Mouse (Mus musculus) forebrain, embryonic 15.5 days (tissue): ENCODE data around the gene Serpinf1. TPM values are rescaled to one million over a fixed set of nuclear protein-coding genes. Genes with fewer than 3 reads are reported as not detected.
A peak's percentile ranks its signal among the peaks of the same experiment; 100 is the strongest.

Source experiments
- ATAC-seq: fragments of 200-750 bp; cut with Nextera tagmentation; replicated peaks from 2 replicates; pipeline ENCODE4 v1.8.0; 2017; ENCODE audit warnings: mild to moderate bottlenecking, moderate TSS enrichment, moderate library complexity
- H3K27ac ChIP-seq: fragments of 300-500 bp; sonication (generic); replicated peaks from 2 replicates; pipeline ENCODE4 v1.5.1; 2015; ENCODE audit warnings: mild to moderate bottlenecking, inconsistent platforms
- H3K27me3 ChIP-seq: fragments of 300-500 bp; sonication (generic); 2 replicates; pipeline ENCODE4 v1.6.1; 2015; ENCODE audit warnings: inconsistent platforms
- H3K36me3 ChIP-seq: fragments of 300-500 bp; sonication (generic); 2 replicates; pipeline ENCODE4 v1.6.1; 2015; ENCODE audit warnings: mild to moderate bottlenecking, inconsistent platforms
- H3K4me1 ChIP-seq: fragments of 300-500 bp; sonication (generic); 2 replicates; pipeline ENCODE4 v1.6.1; 2015; ENCODE audit warnings: inconsistent platforms
- H3K4me2 ChIP-seq: fragments of 300-500 bp; sonication (generic); replicated peaks from 2 replicates; pipeline ENCODE4 v1.6.1; 2015; ENCODE audit warnings: mild to moderate bottlenecking, inconsistent platforms
- H3K4me3 ChIP-seq: fragments of 300-500 bp; sonication (generic); 2 replicates; pipeline ENCODE4 v1.5.1; 2015; ENCODE audit warnings: mild to moderate bottlenecking, inconsistent platforms
- H3K9ac ChIP-seq: fragments of 300-500 bp; sonication (generic); replicated peaks from 2 replicates; pipeline ENCODE4 v1.6.1; 2015; ENCODE audit warnings: mild to moderate bottlenecking, inconsistent platforms
- H3K9me3 ChIP-seq: fragments of 300-500 bp; sonication (generic); 2 replicates; pipeline ENCODE4 v1.6.1; 2016; ENCODE audit warnings: inconsistent platforms
- WGBS: fragments of 180-500 bp; shearing (Covaris S2); methylation state at CpG from one replicate; pipeline ENCODE4 v1.1.7; 2015; ENCODE audit warnings: mixed read lengths; 5-methylcytosine and 5-hydroxymethylcytosine counted together
- polyA plus RNA-seq: library from polyadenylated mRNA; unstranded; fragments of >200 nt; fragmentation: Nextera tagmentation; extraction: Ambion mirVana; gene quantifications from 2 replicates; pipeline ENCODE4 v1.2.1, GENCODE M21; 2015

The Serpinf1 gene
- polyA plus RNA-seq, 1 experiment from 2014 or later = 21.4 TPM

DNA sequence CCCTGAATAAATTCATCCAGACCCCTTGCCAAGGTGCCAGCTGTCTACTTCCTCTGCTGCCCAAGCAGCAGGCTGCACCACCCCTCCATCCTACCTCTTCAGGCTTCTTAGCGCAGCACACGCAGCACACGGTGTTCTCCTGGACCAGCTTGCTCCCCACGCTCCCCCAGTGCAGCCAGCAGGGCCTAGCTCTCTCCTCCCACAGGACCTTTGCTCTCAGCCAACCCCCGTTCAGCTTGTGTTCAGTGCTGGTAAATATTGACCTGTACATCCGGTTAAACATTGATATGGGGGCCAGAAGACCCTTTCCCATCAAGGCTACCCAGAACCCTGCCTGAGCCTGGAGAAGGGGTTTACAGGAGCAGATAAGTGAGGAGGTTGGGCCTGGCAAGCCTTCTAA, 16.9 kb upstream of the Serpinf1 start, which contains the start of gene Serpinf2:
TSS of gene Serpinf2 (minus strand) at position 229 of the 400 bp plus-strand sequence.
- H3K4me3 ChIP-seq = no peak within 1 kb of the TSS
- H3K4me2 ChIP-seq = no peak within 1 kb of the TSS
- WGBS = 92% methylated on average over 6 of the region's 6 CpGs
- H3K27me3 ChIP-seq = no peaks in the 10 kb centered on the region
- ATAC-seq = no peak
- H3K36me3 ChIP-seq = peaks cover 12% of the 10 kb centered on the region; the same call in 1 of the 2 replicates
- no peaks in the 10 kb centered on the region for H3K4me1 ChIP-seq
- H3K9ac ChIP-seq = no peak within 1 kb of the TSS
- H3K9me3 ChIP-seq = no peaks in the 10 kb centered on the region
- H3K27ac ChIP-seq = no peak within 1 kb of the TSS

- Histone ChIP-seq H3K36me3 (peaks cover 9% of the 10 kb centered on the region; the same call in 1 of the 2 replicates), H3K9me3 (no peaks in the 10 kb centered on the region), H3K9ac (no peak overlapping the region), H3K4me1 (no peaks in the 10 kb centered on the region), H3K27ac (no peak overlapping the region), H3K27me3 (no peaks in the 10 kb centered on the region), H3K4me2 (no peak overlapping the region), H3K4me3 (no peak overlapping the region)
- ATAC-seq = no peak
- WGBS = 85% methylated on average over 3 of the region's 3 CpGs
Measured at GRCm38 (mm10) chr11:75438804-75439203, 16.3 kb upstream of the Serpinf1 start.

- WGBS = 79% methylated on average over 13 of the region's 13 CpGs
- no peak overlapping the region for H3K9ac ChIP-seq
- H3K27me3 ChIP-seq = no peaks in the 10 kb centered on the region
- no peaks in the 10 kb centered on the region for H3K9me3 ChIP-seq
- ATAC-seq = no peak
- no peaks in the 10 kb centered on the region for H3K4me1 ChIP-seq
- H3K36me3 ChIP-seq = peaks cover 9% of the 10 kb centered on the region; the same call in 1 of the 2 replicates
- no peak overlapping the region for H3K27ac ChIP-seq
- no peak overlapping the region for H3K4me3 ChIP-seq
- H3K4me2 ChIP-seq = no peak overlapping the region
Measured at GRCm38 (mm10) chr11:75438194-75438593, 15.7 kb upstream of the Serpinf1 start.

DNA sequence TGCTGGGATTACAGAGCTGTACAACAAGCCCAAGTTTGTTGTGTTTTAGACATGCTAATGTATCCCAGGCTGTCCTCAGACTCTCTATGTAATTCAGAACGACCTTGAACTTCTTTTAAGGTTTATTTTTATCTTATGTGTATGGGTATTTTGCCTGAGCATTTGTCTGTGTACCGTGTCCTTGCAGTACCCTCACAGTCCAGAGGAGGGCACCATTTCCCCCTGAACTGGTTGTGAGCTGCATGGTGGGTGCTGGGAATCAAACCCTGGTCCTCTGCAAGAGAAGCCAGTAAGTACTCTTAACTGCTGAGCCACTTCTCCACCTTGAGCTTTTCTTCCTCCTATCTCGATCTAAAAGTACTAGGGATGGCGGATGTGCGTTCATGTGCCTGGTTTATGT, 11.6 kb upstream of the Serpinf1 start:
- Histone ChIP-seq H3K4me2 (no peak overlapping the region), H3K4me1 (peaks cover 18% of the 10 kb centered on the region), H3K27ac (no peak overlapping the region), H3K27me3 (no peaks in the 10 kb centered on the region), H3K9ac (no peak overlapping the region), H3K4me3 (no peak overlapping the region), H3K9me3 (no peaks in the 10 kb centered on the region), H3K36me3 (no peaks in the 10 kb centered on the region)
- no peak for ATAC-seq
- WGBS = 91% methylated on average over 5 of the region's 5 CpGs

DNA sequence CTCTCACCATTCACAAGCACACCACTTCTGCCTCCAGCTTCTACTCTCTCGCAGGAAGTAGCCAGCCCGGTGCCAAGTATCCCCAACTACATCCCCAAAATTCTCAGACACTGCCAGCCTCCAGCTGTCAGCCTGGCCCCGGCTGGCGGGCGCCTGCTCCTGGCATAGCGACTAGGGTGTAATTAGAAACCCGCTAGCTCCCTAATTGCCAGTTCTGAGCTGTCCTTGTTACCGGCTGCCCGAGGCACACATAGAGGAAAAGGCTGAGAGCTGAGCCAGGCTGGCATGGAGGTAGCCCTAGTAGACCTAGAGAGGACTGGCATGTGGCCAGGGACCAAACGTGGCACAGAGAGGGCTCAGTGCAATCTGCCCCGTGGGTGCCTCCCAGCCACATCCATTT, 8.8 kb upstream of the Serpinf1 start:
- Histone ChIP-seq H3K36me3 (no peaks in the 10 kb centered on the region), H3K9ac (no peak overlapping the region), H3K27ac (peak overlapping the region; percentile 66), H3K4me2 (no peak overlapping the region), H3K9me3 (no peaks in the 10 kb centered on the region), H3K27me3 (no peaks in the 10 kb centered on the region), H3K4me3 (no peak overlapping the region), H3K4me1 (peaks cover 18% of the 10 kb centered on the region)
- WGBS = 21% methylated on average over 11 of the region's 11 CpGs
- ATAC-seq = peak; percentile 98

- no peak for ATAC-seq
- WGBS = 86% methylated on average over 9 of the region's 9 CpGs
- no peak overlapping the region for H3K4me3 ChIP-seq
- no peak overlapping the region for H3K27ac ChIP-seq
- H3K36me3 ChIP-seq = no peaks in the 10 kb centered on the region
- H3K27me3 ChIP-seq = no peaks in the 10 kb centered on the region
- H3K9ac ChIP-seq = no peak overlapping the region
- no peaks in the 10 kb centered on the region for H3K9me3 ChIP-seq
- H3K4me2 ChIP-seq = no peak overlapping the region
- peaks cover 18% of the 10 kb centered on the region for H3K4me1 ChIP-seq
Measured at GRCm38 (mm10) chr11:75429019-75429705, 6.7 kb upstream of the Serpinf1 start.

GRCm38 (mm10) chr11:75424459-75424858, 2.0 kb upstream of the Serpinf1 start:
- no peak overlapping the region for H3K4me2 ChIP-seq
- no peaks in the 10 kb centered on the region for H3K36me3 ChIP-seq
- H3K9me3 ChIP-seq = no peaks in the 10 kb centered on the region
- 96% methylated on average over 3 of the region's 3 CpGs for WGBS
- no peak for ATAC-seq
- no peak overlapping the region for H3K27ac ChIP-seq
- H3K4me3 ChIP-seq = no peak overlapping the region
- no peak overlapping the region for H3K9ac ChIP-seq
- no peaks in the 10 kb centered on the region for H3K4me1 ChIP-seq
- no peaks in the 10 kb centered on the region for H3K27me3 ChIP-seq

DNA sequence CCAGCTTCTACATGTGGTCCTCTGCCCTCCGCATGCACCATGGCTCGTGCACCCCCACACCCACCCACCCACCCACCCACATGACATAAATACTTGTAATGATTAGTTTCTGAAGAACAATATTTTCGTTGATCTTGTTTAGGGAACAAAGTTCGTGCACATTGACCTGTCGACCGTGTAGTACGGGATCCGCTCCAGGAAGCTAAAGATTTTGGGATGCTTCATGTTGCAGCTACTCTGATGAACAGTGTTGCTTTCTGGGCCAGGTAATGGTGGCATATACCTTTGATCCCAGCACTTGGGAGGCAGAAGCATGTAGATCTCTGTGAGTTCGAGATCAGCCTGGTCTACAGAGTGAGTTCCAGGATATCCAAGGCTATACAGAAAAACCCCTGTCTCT, 1.5 kb upstream of the Serpinf1 start:
- no peaks in the 10 kb centered on the region for H3K27me3 ChIP-seq
- H3K4me2 ChIP-seq = no peak overlapping the region
- H3K27ac ChIP-seq = no peak overlapping the region
- no peak overlapping the region for H3K9ac ChIP-seq
- H3K36me3 ChIP-seq = no peaks in the 10 kb centered on the region
- ATAC-seq = no peak
- no peaks in the 10 kb centered on the region for H3K4me1 ChIP-seq
- no peak overlapping the region for H3K4me3 ChIP-seq
- 92% methylated on average over 9 of the region's 9 CpGs for WGBS
- no peaks in the 10 kb centered on the region for H3K9me3 ChIP-seq

GRCm38 (mm10) chr11:75423091-75423490, 590 bp upstream of the Serpinf1 start:
- no peaks in the 10 kb centered on the region for H3K9me3 ChIP-seq
- no peak overlapping the region for H3K4me2 ChIP-seq
- no peaks in the 10 kb centered on the region for H3K27me3 ChIP-seq
- no peaks in the 10 kb centered on the region for H3K4me1 ChIP-seq
- H3K36me3 ChIP-seq = no peaks in the 10 kb centered on the region
- no peak overlapping the region for H3K27ac ChIP-seq
- no peak overlapping the region for H3K9ac ChIP-seq
- 87% methylated on average over 3 of the region's 3 CpGs for WGBS
- H3K4me3 ChIP-seq = no peak overlapping the region
- ATAC-seq = no peak

- 45% methylated on average over 6 of the region's 6 CpGs for WGBS
- H3K9me3 ChIP-seq = no peaks in the 10 kb centered on the region
- no peaks in the 10 kb centered on the region for H3K27me3 ChIP-seq
- no peak overlapping the region for H3K9ac ChIP-seq
- no peak overlapping the region for H3K4me2 ChIP-seq
- ATAC-seq = no peak
- no peaks in the 10 kb centered on the region for H3K4me1 ChIP-seq
- no peaks in the 10 kb centered on the region for H3K36me3 ChIP-seq
- H3K27ac ChIP-seq = no peak overlapping the region
- H3K4me3 ChIP-seq = no peak overlapping the region
Measured at GRCm38 (mm10) chr11:75421375-75422012, 1.0 kb downstream of the Serpinf1 start.

DNA sequence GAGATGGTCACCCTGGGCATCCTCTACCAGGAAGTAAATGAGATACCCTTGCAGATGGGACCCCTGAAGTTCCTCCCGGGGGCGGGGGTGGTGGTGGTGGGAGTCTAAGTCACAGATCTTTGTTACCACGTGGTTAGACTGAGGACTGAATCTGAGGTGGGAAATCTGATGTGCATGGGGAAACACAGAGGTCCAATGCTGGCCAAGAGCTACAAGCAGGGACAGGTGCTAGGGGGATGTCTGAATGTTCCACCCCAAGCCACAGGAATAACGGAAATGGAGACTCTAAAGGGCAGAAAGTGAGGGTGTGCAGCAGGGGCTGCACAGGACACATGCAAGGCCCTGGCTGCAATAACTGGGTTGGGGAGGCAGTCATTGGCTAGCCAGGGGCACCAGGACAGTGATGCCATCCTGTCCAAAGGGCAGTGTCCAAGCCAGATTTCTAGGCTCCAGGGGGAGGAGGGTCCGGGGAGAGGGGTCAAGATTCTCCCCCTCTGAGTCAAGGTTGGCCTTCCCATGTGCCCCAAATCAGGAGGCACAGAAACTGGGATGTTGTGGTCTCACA, 1.6 kb downstream of the Serpinf1 start:
- H3K27ac ChIP-seq = no peak overlapping the region
- no peak overlapping the region for H3K4me2 ChIP-seq
- no peak overlapping the region for H3K4me3 ChIP-seq
- no peak for ATAC-seq
- no peaks in the 10 kb centered on the region for H3K9me3 ChIP-seq
- H3K27me3 ChIP-seq = no peaks in the 10 kb centered on the region
- H3K4me1 ChIP-seq = no peaks in the 10 kb centered on the region
- no peaks in the 10 kb centered on the region for H3K36me3 ChIP-seq
- no peak overlapping the region for H3K9ac ChIP-seq
- WGBS = 67% methylated on average over 5 of the region's 5 CpGs

- WGBS = 85% methylated on average over 7 of the region's 7 CpGs
- no peak overlapping the region for H3K4me2 ChIP-seq
- H3K27ac ChIP-seq = no peak overlapping the region
- H3K9ac ChIP-seq = no peak overlapping the region
- no peaks in the 10 kb centered on the region for H3K4me1 ChIP-seq
- no peak overlapping the region for H3K4me3 ChIP-seq
- H3K27me3 ChIP-seq = no peaks in the 10 kb centered on the region
- ATAC-seq = no peak
- no peaks in the 10 kb centered on the region for H3K9me3 ChIP-seq
- H3K36me3 ChIP-seq = no peaks in the 10 kb centered on the region
Measured at GRCm38 (mm10) chr11:75420037-75420436, 2.5 kb downstream of the Serpinf1 start.
